Mouse (Mus musculus) G1E (cell line): ENCODE measurements around the gene Arhgef25. TPM values are rescaled to one million over a fixed set of nuclear protein-coding genes. Genes with fewer than 3 reads are reported as not detected.

Source experiments
- ATAC-seq: 2 replicates; pipeline ENCODE4 v1.8.0; 2016; ENCODE audit warnings: mild to moderate bottlenecking; ENCODE audit not compliant: insufficient number of reproducible peaks, poor library complexity, low FRiP score, severe bottlenecking; ENCODE audit errors: extremely low read depth
- DNase-seq: peaks from one replicate; pipeline ENCODE4 v3.0.0; 2012; ENCODE audit warnings: low spot score
- H3K27me3 ChIP-seq: 2 replicates; pipeline ENCODE4 v1.6.1; 2012; ENCODE audit warnings: mild to moderate bottlenecking, low read length, inconsistent platforms; ENCODE audit not compliant: insufficient read depth
- H3K36me3 ChIP-seq: replicated peaks from 2 replicates; pipeline ENCODE3; 2012; ENCODE audit warnings: mild to moderate bottlenecking, inconsistent platforms
- H3K4me1 ChIP-seq: 2 replicates; pipeline ENCODE4 v1.6.1; 2012; ENCODE audit warnings: low read depth, low read length, inconsistent platforms, mixed read lengths; ENCODE audit not compliant: insufficient read depth
- H3K4me3 ChIP-seq: 2 replicates; pipeline ENCODE4 v1.5.1; 2012; ENCODE audit warnings: low read depth, mild to moderate bottlenecking, inconsistent platforms, low read length, moderate library complexity, mixed read lengths
- H3K9me3 ChIP-seq: replicated peaks from 2 replicates; pipeline ENCODE4 v1.6.1; 2012; ENCODE audit warnings: inconsistent platforms
- CTCF ChIP-seq: IDR thresholded peaks from 2 replicates; pipeline ENCODE4 v1.5.1; 2012; ENCODE audit warnings: low read depth, low read length, inconsistent platforms, mixed read lengths
- GATA1 ChIP-seq: IDR thresholded peaks from 2 replicates; pipeline ENCODE4 v1.6.1; 2012; ENCODE audit warnings: borderline replicate concordance, low read length, inconsistent platforms, mixed read lengths
- GATA2 ChIP-seq: IDR thresholded peaks from 2 replicates; pipeline ENCODE4 v1.6.1; 2012; ENCODE audit warnings: low read depth, low read length, inconsistent platforms, borderline replicate concordance
- POLR2AphosphoS5 ChIP-seq: IDR thresholded peaks from 2 replicates; pipeline ENCODE4 v1.6.1; 2012; ENCODE audit warnings: low read depth, low read length, inconsistent platforms; ENCODE audit not compliant: insufficient replicate concordance
- TAL1 ChIP-seq: conservative IDR thresholded peaks from 2 replicates; pipeline ENCODE4 v1.6.1; 2012; ENCODE audit warnings: low read depth, low read length, inconsistent platforms, mixed read lengths
- polyA plus RNA-seq: library from polyadenylated mRNA; stranded (reverse); fragments of >175 nt; gene quantifications from 2 replicates; pipeline ENCODE4 v1.2.3, GENCODE M21; 2012
- total RNA-seq, 2 experiments: library from RNA; stranded (forward) in 1 of 2; stranded (reverse) in 1 of 2; fragments of 200-1000 nt in 1 of 2; fragments of >200 nt in 1 of 2; fragmentation: Nextera tagmentation in 1 of 2; gene quantifications; 2 replicates each; pipeline ENCODE4 v1.2.3; 2014 to 2017

Gene Arhgef25
- total and polyA plus RNA-seq, 3 experiments = 51.4 to 98.4 (median 70.1) TPM

GRCm38 (mm10) chr10:127178286-127179027, 11.4 kb downstream of the Arhgef25 start:
- H3K27me3 ChIP-seq = peaks cover 11% of the 10 kb centered on the region; the same call in 1 of the 2 replicates
- DNase-seq (no peak), ATAC-seq (no peak)
- H3K36me3 ChIP-seq = peaks cover 38% of the 10 kb centered on the region
- H3K9me3 ChIP-seq = peaks cover 7% of the 10 kb centered on the region
- peaks cover 91% of the 10 kb centered on the region for H3K4me1 ChIP-seq
- peak overlapping the region; percentile 67; the same call in 1 of the 2 replicates for H3K4me3 ChIP-seq
- TF ChIP-seq CTCF (no peak), GATA2 (no peak), POLR2AphosphoS5 (no peak), GATA1 (no peak), TAL1 (no peak)

GRCm38 (mm10) chr10:127177719-127178118, 12.2 kb downstream of the Arhgef25 start:
- Histone ChIP-seq H3K9me3 (peaks cover 7% of the 10 kb centered on the region), H3K4me3 (peak overlapping the region; percentile 67), H3K4me1 (peaks cover 91% of the 10 kb centered on the region), H3K27me3 (peaks cover 11% of the 10 kb centered on the region; the same call in 1 of the 2 replicates), H3K36me3 (peaks cover 38% of the 10 kb centered on the region)
- 0 out of 2 replicates have a peak, but pooled peaks have one; percentile 43 for ATAC-seq
- TF ChIP-seq CTCF = peak; percentile 63
- TF ChIP-seq GATA2 = no peak
- DNase-seq = peak; percentile 82

- peaks cover 38% of the 10 kb centered on the region for H3K36me3 ChIP-seq
- ATAC-seq = no peak
- no peak for DNase-seq
- no peak for TF ChIP-seq GATA1
- no peak for TF ChIP-seq CTCF
- TF ChIP-seq GATA2 = no peak
- peaks cover 11% of the 10 kb centered on the region; the same call in 1 of the 2 replicates for H3K27me3 ChIP-seq
- peaks cover 7% of the 10 kb centered on the region for H3K9me3 ChIP-seq
- H3K4me3 ChIP-seq = peak overlapping the region; percentile 67; the same call in 1 of the 2 replicates
- H3K4me1 ChIP-seq = peaks cover 91% of the 10 kb centered on the region
These were observed 12.6 kb downstream of the Arhgef25 start for GRCm38 (mm10) chr10:127177235-127177634.

- Histone ChIP-seq H3K36me3 (peaks cover 38% of the 10 kb centered on the region), H3K4me1 (peaks cover 92% of the 10 kb centered on the region), H3K9me3 (peaks cover 7% of the 10 kb centered on the region), H3K27me3 (peaks cover 11% of the 10 kb centered on the region; the same call in 1 of the 2 replicates), H3K4me3 (peak overlapping the region; percentile 61; the same call in 1 of the 2 replicates)
- ATAC-seq = no peak
- no peak for DNase-seq
- TF ChIP-seq POLR2AphosphoS5 (no peak), TAL1 (no peak), CTCF (no peak), GATA1 (no peak), GATA2 (no peak)
These were observed 13.1 kb downstream of the Arhgef25 start for GRCm38 (mm10) chr10:127176756-127177155.

GRCm38 (mm10) chr10:127176228-127176627, 13.7 kb downstream of the Arhgef25 start:
- DNase-seq (no peak), ATAC-seq (no peak)
- Histone ChIP-seq H3K4me1 (peaks cover 93% of the 10 kb centered on the region), H3K27me3 (peaks cover 11% of the 10 kb centered on the region; the same call in 1 of the 2 replicates), H3K4me3 (peak overlapping the region; percentile 61; the same call in 1 of the 2 replicates), H3K9me3 (peaks cover 7% of the 10 kb centered on the region), H3K36me3 (peaks cover 39% of the 10 kb centered on the region)
- TF ChIP-seq POLR2AphosphoS5 (no peak), GATA2 (no peak), CTCF (0 out of 2 replicates have a peak, but pooled peaks have one; percentile 11)

GRCm38 (mm10) chr10:127174170-127174569, 15.7 kb downstream of the Arhgef25 start:
- Histone ChIP-seq H3K4me3 (no peak overlapping the region), H3K27me3 (peaks cover 11% of the 10 kb centered on the region; the same call in 1 of the 2 replicates), H3K4me1 (peaks cover 93% of the 10 kb centered on the region), H3K36me3 (peaks cover 58% of the 10 kb centered on the region), H3K9me3 (peaks cover 7% of the 10 kb centered on the region)
- no peak for DNase-seq
- ATAC-seq = no peak
- TF ChIP-seq TAL1 (no peak), GATA1 (no peak), POLR2AphosphoS5 (peak; percentile 86; the same call in 1 of the 2 replicates)
